Mouse (Mus musculus) forebrain, embryonic 12.5 days (tissue): ENCODE results near the gene Eef1akmt1. TPM values are rescaled to one million over a fixed set of nuclear protein-coding genes. Genes with fewer than 3 reads are reported as not detected.
A peak's percentile ranks its signal among the peaks of the same experiment; 100 is the strongest.

Source experiments
- ATAC-seq: fragments of 200-750 bp; cut with Nextera tagmentation; 2 replicates; pipeline ENCODE4 v1.8.0; 2017; ENCODE audit warnings: moderate TSS enrichment; ENCODE audit not compliant: low FRiP score
- H3K27ac ChIP-seq: fragments of 300-500 bp; sonication (generic); 2 replicates; pipeline ENCODE4 v1.5.1; 2016; ENCODE audit warnings: mild to moderate bottlenecking
- H3K27me3 ChIP-seq: fragments of 300-500 bp; sonication (generic); 2 replicates; pipeline ENCODE4 v1.6.1; 2016; ENCODE audit warnings: mild to moderate bottlenecking
- H3K36me3 ChIP-seq: fragments of 300-500 bp; sonication (generic); replicated peaks from 2 replicates; pipeline ENCODE4 v1.6.1; 2016; ENCODE audit warnings: mild to moderate bottlenecking
- H3K4me1 ChIP-seq: fragments of 300-500 bp; sonication (generic); 2 replicates; pipeline ENCODE4 v1.6.1; 2016
- H3K4me2 ChIP-seq: fragments of 300-500 bp; sonication (generic); 2 replicates; pipeline ENCODE4 v1.6.1; 2016; ENCODE audit warnings: mild to moderate bottlenecking, moderate library complexity
- H3K4me3 ChIP-seq: fragments of 300-500 bp; sonication (generic); replicated peaks from 2 replicates; pipeline ENCODE4 v1.5.1; 2016; ENCODE audit warnings: mild to moderate bottlenecking
- H3K9ac ChIP-seq: fragments of 300-500 bp; sonication (generic); 2 replicates; pipeline ENCODE4 v1.6.1; 2016; ENCODE audit warnings: mild to moderate bottlenecking
- H3K9me3 ChIP-seq: fragments of 300-500 bp; sonication (generic); 2 replicates; pipeline ENCODE4 v1.6.1; 2016
- WGBS: fragments of 180-500 bp; shearing (Covaris S2); methylation state at CpG from one replicate; pipeline ENCODE4 v1.1.7; 2016; 5-methylcytosine and 5-hydroxymethylcytosine counted together
- polyA plus RNA-seq: library from polyadenylated mRNA; unstranded; fragments of >200 nt; fragmentation: Nextera tagmentation; extraction: Ambion mirVana; gene quantifications from 2 replicates; pipeline ENCODE4 v1.2.1, GENCODE M21; 2016

The Eef1akmt1 gene
- polyA plus RNA-seq: 71.6 and 77.7 TPM in 2 replicates

- 0 out of 2 replicates have a peak within 1 kb of the TSS, but pooled peaks have one; percentile 21 for H3K27ac ChIP-seq
- no peaks in the 10 kb centered on the region for H3K9me3 ChIP-seq
- WGBS: 11% methylated on average over 35 of the region's 35 CpGs
- H3K4me2 ChIP-seq: peak within 1 kb of the TSS; percentile 60
- peak; percentile 100 for ATAC-seq
- H3K27me3 ChIP-seq: no peaks in the 10 kb centered on the region
- H3K9ac ChIP-seq: peak within 1 kb of the TSS; percentile 61
- peaks cover 6% of the 10 kb centered on the region for H3K4me1 ChIP-seq
- peaks cover 4% of the 10 kb centered on the region; the same call in 1 of the 2 replicates for H3K36me3 ChIP-seq
- peak within 1 kb of the TSS; percentile 57 for H3K4me3 ChIP-seq
Measured at GRCm38 (mm10) chr14:57571155-57572133, at the start of gene Eef1akmt1. Gene Eef1akmt1 (minus strand): TSS chr14:57571612.

- ATAC-seq: no peak
- H3K27me3 ChIP-seq: no peaks in the 10 kb centered on the region
- H3K36me3 ChIP-seq: peaks cover 6% of the 10 kb centered on the region
- no peak overlapping the region for H3K4me3 ChIP-seq
- H3K27ac ChIP-seq: no peak overlapping the region
- no peaks in the 10 kb centered on the region for H3K9me3 ChIP-seq
- H3K9ac ChIP-seq: no peak overlapping the region
- H3K4me1 ChIP-seq: peaks cover 14% of the 10 kb centered on the region; the same call in 1 of the 2 replicates
- 56% methylated on average over 4 of the region's 4 CpGs for WGBS
- H3K4me2 ChIP-seq: no peak overlapping the region
Measured at GRCm38 (mm10) chr14:57620598-57621236, 49.3 kb upstream of the Eef1akmt1 start.

- Histone ChIP-seq H3K27ac (no peak overlapping the region), H3K4me3 (no peak overlapping the region), H3K9ac (no peak overlapping the region), H3K4me1 (peaks cover 15% of the 10 kb centered on the region; the same call in 1 of the 2 replicates), H3K27me3 (no peaks in the 10 kb centered on the region), H3K4me2 (no peak overlapping the region), H3K36me3 (no peaks in the 10 kb centered on the region), H3K9me3 (no peaks in the 10 kb centered on the region)
- WGBS: 48% methylated on average over 2 of the region's 2 CpGs
- ATAC-seq: no peak
Measured at GRCm38 (mm10) chr14:57619487-57619886, 48.1 kb upstream of the Eef1akmt1 start.

- ATAC-seq: no peak
- 98% methylated on average over 1 of the region's 1 CpGs for WGBS
- no peak overlapping the region for H3K4me3 ChIP-seq
- H3K27ac ChIP-seq: no peak overlapping the region
- H3K4me2 ChIP-seq: no peak overlapping the region
- H3K27me3 ChIP-seq: no peaks in the 10 kb centered on the region
- H3K36me3 ChIP-seq: no peaks in the 10 kb centered on the region
- H3K9me3 ChIP-seq: no peaks in the 10 kb centered on the region
- peaks cover 15% of the 10 kb centered on the region; the same call in 1 of the 2 replicates for H3K4me1 ChIP-seq
- no peak overlapping the region for H3K9ac ChIP-seq
Measured at GRCm38 (mm10) chr14:57617675-57618074, 46.3 kb upstream of the Eef1akmt1 start.

DNA sequence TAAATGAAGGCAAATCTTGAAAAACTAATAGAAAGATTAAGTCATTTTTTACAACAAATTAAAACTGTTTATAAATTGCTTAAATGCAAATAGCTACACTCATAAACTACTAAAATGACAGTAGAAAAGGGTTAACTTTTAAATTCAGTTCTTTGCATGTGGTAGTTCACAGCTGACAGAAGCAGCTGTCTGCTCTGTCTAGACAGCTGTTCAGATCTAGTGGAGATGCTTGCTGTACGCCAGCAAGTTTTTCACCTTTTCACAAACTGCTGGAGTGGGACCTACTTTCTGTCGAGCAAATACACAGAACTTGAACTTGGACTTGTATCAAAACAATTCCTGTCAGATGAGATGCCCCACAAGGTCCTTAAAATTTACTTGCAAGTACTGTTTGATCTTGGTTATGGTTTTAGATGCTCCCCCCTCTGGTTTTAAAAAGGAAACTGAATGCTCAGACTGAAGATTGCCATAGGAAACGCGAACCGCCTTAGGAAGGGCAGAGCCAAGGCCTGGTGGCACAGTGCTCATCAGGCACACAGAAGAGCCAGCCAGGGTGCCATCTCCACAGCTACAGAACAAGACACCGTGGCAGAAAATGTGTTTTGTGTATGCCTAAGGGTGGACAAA lies 45.0 kb upstream of the Eef1akmt1 start:
- Histone ChIP-seq H3K36me3 (no peaks in the 10 kb centered on the region), H3K4me1 (peaks cover 8% of the 10 kb centered on the region; the same call in 1 of the 2 replicates), H3K9me3 (no peaks in the 10 kb centered on the region), H3K4me3 (no peak overlapping the region), H3K9ac (no peak overlapping the region), H3K4me2 (no peak overlapping the region), H3K27me3 (no peaks in the 10 kb centered on the region), H3K27ac (no peak overlapping the region)
- ATAC-seq: no peak
- WGBS: 77% methylated on average over 6 of the region's 6 CpGs

DNA sequence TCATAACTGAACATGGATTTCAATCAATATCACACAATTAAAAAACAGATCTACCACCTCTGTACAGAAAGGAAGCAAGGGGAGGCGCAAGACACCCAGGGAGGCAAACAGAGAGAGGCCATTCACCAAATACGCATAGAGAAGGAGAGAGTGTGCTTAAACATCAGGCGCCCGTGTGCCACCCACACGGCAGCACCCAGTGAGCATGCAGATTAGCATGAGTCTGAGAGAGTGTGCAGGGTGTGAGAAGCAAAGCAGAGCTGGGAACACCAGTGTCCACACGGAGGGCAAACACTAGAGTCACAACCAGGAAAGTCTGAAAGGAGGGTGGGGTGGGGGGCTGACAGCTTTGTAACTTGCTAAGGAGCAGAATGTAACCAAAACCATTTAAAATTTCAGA lies 44.4 kb upstream of the Eef1akmt1 start:
- H3K9me3 ChIP-seq: no peaks in the 10 kb centered on the region
- H3K4me2 ChIP-seq: no peak overlapping the region
- no peak overlapping the region for H3K9ac ChIP-seq
- no peak for ATAC-seq
- no peaks in the 10 kb centered on the region for H3K36me3 ChIP-seq
- 75% methylated on average over 6 of the region's 6 CpGs for WGBS
- no peaks in the 10 kb centered on the region for H3K27me3 ChIP-seq
- H3K27ac ChIP-seq: no peak overlapping the region; the same call in 1 of the 2 replicates
- peaks cover 13% of the 10 kb centered on the region for H3K4me1 ChIP-seq
- no peak overlapping the region for H3K4me3 ChIP-seq

GRCm38 (mm10) chr14:57611034-57611433 lies 39.6 kb upstream of the Eef1akmt1 start:
- H3K4me2 ChIP-seq: no peak overlapping the region
- peaks cover 24% of the 10 kb centered on the region for H3K4me1 ChIP-seq
- H3K36me3 ChIP-seq: no peaks in the 10 kb centered on the region
- no peak overlapping the region for H3K9ac ChIP-seq
- no peaks in the 10 kb centered on the region for H3K27me3 ChIP-seq
- no peaks in the 10 kb centered on the region for H3K9me3 ChIP-seq
- peak overlapping the region; percentile 56; the same call in 1 of the 2 replicates for H3K27ac ChIP-seq
- no peak overlapping the region for H3K4me3 ChIP-seq
- WGBS: 59% methylated on average over 2 of the region's 2 CpGs
- no peak for ATAC-seq

- ATAC-seq: no peak
- 83% methylated on average over 4 of the region's 4 CpGs for WGBS
- Histone ChIP-seq H3K9ac (no peak overlapping the region), H3K4me3 (no peak overlapping the region), H3K9me3 (no peaks in the 10 kb centered on the region), H3K4me1 (peaks cover 21% of the 10 kb centered on the region), H3K4me2 (no peak overlapping the region), H3K36me3 (no peaks in the 10 kb centered on the region), H3K27me3 (no peaks in the 10 kb centered on the region), H3K27ac (no peak overlapping the region)
Measured at GRCm38 (mm10) chr14:57609816-57610329, 38.5 kb upstream of the Eef1akmt1 start.

DNA sequence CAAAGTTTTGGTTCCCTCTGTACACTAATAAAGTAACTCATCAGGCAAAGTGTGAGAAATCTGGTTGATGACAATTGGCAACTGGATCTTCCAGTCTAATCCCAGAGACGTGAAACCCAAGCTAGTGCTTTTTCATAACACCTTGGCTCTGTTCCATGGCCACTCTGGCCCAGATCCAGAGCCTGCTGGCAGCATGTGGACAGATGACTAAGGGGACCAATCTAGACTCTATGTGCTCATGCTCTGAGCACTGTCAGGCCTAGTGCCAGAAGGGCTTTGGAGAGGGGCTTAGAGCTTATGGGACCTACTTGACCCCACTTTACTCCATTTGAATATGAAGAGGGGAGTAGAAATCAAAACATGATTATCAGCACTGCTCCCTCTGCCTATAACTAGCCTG lies 36.1 kb upstream of the Eef1akmt1 start:
- no peak overlapping the region for H3K4me3 ChIP-seq
- H3K4me2 ChIP-seq: no peak overlapping the region
- H3K9me3 ChIP-seq: no peaks in the 10 kb centered on the region
- no peaks in the 10 kb centered on the region for H3K27me3 ChIP-seq
- peaks cover 21% of the 10 kb centered on the region for H3K4me1 ChIP-seq
- peaks cover 16% of the 10 kb centered on the region for H3K36me3 ChIP-seq
- ATAC-seq: peak; percentile 71; the same call in 1 of the 2 replicates
- no peak overlapping the region for H3K27ac ChIP-seq
- H3K9ac ChIP-seq: no peak overlapping the region
- WGBS: 38% methylated on average over 1 of the region's 1 CpGs

- no peak overlapping the region for H3K4me2 ChIP-seq
- H3K27me3 ChIP-seq: no peaks in the 10 kb centered on the region
- H3K36me3 ChIP-seq: peaks cover 21% of the 10 kb centered on the region
- peaks cover 21% of the 10 kb centered on the region for H3K4me1 ChIP-seq
- H3K4me3 ChIP-seq: no peak overlapping the region
- no peak overlapping the region for H3K9ac ChIP-seq
- WGBS: 86% methylated on average over 8 of the region's 8 CpGs
- ATAC-seq: no peak
- H3K27ac ChIP-seq: no peak overlapping the region
- H3K9me3 ChIP-seq: no peaks in the 10 kb centered on the region
Measured at GRCm38 (mm10) chr14:57606663-57607365, 35.4 kb upstream of the Eef1akmt1 start.

DNA sequence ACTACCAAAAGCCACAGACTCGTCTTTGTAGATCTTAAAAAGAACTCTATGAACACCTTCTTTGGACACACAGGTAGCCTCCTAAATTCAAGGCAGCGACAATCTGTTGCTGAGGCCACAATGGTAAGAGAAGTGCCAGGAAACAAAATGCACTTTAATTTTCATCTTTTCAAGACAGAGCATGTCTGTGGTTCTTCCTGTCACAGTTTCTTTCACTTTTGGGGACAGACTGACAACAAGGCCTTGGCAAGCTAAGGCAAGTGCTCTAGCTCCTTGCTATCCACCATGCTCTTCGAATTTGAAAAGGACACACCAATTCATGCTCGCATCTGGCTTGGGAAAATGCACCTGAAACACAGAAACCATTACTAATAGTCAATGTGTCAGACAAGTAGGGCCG lies 21.9 kb upstream of the Eef1akmt1 start:
- 93% methylated on average over 5 of the region's 5 CpGs for WGBS
- Histone ChIP-seq H3K27ac (no peak overlapping the region), H3K9me3 (no peaks in the 10 kb centered on the region), H3K4me3 (no peak overlapping the region), H3K4me1 (no peaks in the 10 kb centered on the region), H3K4me2 (no peak overlapping the region), H3K27me3 (no peaks in the 10 kb centered on the region), H3K9ac (no peak overlapping the region), H3K36me3 (peaks cover 74% of the 10 kb centered on the region)
- no peak for ATAC-seq
